Mouse (Mus musculus): ENCODE measurements at regions not wholly inside any gene's neighbourhood (a gene's known extent, or its start where the extent isn't known, plus 50 kb on each side); places are given as distances from the start of the nearest gene placed in this dataset.

- DNase-seq (ENCODE audit: extremely low spot score, low read depth, low spot score): no peak
Observed at GRCm38 (mm10) chr15:36864046-36864445, 143.5 kb downstream of the Zfp706 start.

DNA sequence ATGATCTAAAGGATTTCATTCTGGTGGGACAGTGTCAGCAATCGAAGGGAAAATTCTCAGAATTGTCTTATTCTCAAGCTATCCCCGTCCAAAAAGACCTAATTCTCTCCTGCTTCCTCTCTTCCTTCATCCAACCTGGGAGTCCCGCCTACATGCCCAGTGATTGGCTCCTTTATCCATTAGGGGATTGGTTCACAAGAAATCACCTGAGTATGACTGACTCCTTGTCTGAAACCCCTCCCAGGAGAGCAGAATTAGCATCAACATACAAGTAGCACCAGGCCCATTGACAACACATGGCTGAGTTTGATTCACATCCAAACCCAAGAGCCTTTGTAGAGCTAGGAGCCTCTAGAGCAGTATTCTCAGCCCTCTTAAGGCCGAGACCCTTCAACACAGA, 148.9 kb downstream of the Zfp706 start:
- no peak for DNase-seq (ENCODE audit: extremely low spot score, low read depth, low spot score)

DNA sequence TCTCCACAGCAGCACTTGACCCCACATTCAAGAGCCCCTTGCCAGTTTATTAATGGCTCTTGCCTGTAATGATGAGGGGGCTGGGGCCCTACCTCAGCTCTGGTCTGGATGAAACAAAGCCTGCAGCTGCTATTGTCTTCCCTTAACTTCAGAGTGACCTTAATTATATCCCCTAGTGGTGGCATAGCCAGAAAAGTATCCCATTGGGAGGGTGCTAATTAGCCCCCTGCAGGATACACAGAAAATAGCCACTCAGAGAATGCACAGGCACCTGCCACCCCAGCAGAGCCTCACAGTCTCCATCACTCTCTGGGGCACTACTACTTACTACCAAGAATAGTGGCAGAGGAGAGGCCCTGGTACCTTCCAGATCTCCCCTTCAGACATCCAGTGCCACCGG, 150.0 kb downstream of the Zfp706 start:
- DNase-seq (ENCODE audit: extremely low spot score, low read depth, low spot score): no peak

GRCm38 (mm10) chr15:36855550-36856131, 151.9 kb downstream of the Zfp706 start:
- no peak for DNase-seq (ENCODE audit: extremely low spot score, low read depth, low spot score)

- no peak for DNase-seq (ENCODE audit: extremely low spot score, low read depth, low spot score)
Observed at GRCm38 (mm10) chr15:36854900-36855321, 152.7 kb downstream of the Zfp706 start.

DNA sequence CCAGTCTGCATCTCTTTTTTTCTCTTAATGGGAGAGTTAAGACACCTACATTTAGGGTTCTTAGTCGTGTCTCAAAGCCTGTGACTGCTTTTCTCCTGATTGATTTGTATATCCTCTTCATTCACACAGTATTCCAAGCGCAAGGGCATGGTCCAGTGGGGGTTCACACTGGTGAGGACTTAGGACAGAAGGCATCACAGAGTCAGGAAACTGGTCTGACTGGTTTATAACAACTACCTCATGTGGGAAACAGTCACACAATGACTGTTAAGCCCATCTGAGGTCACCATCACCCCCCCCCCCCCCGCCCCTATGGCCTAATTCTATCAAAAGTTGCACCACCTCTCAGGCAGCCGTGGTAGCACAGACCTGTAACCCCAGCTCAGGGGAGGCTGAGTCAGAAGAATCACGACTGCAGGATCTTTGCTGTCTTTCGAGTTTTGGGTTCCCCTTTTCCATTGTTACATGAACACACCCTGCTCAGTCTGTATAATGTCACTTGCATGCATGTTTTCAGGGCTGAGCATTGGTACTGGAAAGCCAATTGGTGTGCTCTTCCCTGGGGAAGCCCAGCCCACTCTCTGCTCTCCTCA, 155.2 kb downstream of the Zfp706 start:
- DNase-seq (ENCODE audit: extremely low spot score, low read depth, low spot score): no peak

GRCm38 (mm10) chr15:36848238-36848637, 159.3 kb downstream of the Zfp706 start:
- no peak for DNase-seq (ENCODE audit: extremely low spot score, low read depth, low spot score)

DNA sequence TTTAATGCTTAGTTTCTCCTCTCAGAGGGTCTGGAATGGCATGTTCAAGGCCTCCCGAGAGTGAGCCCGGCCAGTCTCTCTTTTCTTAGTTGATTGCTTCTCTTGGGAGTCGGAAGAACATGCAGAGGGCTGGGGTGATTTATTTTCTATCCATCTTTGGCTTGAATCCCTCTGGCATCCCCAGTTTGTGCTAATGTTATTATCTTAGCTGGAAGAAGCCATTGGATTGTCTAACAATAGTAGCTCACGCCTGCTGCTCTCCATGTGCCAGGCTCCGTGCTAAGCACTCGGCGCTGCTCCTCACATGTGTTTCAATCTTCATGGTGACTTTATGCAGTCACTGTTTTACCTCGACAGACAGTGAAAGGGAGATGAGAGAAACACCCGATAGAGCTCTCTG, 160.8 kb downstream of the Zfp706 start:
- DNase-seq (ENCODE audit: extremely low spot score, low read depth, low spot score): no peak
